Mouse (Mus musculus): ENCODE results near the gene Olfr1392. TPM values are rescaled to one million over a fixed set of nuclear protein-coding genes. Genes with fewer than 3 reads are reported as not detected.
"Not testable (repeated sequence)": the region's sequence is repeated elsewhere in the genome, so short reads cannot be mapped to it uniquely, and the experiment has no call there.

Olfr1392 gene
- polyA plus RNA-seq (2015; fragmentation: Nextera tagmentation; extraction: Ambion mirVana): not detected in 2 replicates

GRCm38 (mm10) chr11:49284982-49285381 lies at the start of gene Olfr1392:
Gene Olfr1392 (plus strand): TSS chr11:49285282.
- H3K4me3 ChIP-seq (replicated peaks); H3K9me3 ChIP-seq; H3K4me2 ChIP-seq (replicated peaks); H3K4me1 ChIP-seq (replicated peaks); H3K27ac ChIP-seq; H3K36me3 ChIP-seq; H3K27me3 ChIP-seq; H3K9ac ChIP-seq (replicated peaks); ATAC-seq: not testable (repeated sequence)
- 47% methylated on average over 1 of the region's 1 CpGs for WGBS

GRCm38 (mm10) chr11:49235459-49236207 lies 49.4 kb upstream of the Olfr1392 start:
- H3K4me1 ChIP-seq (replicated peaks): no peaks in the 10 kb centered on the region
- H3K27me3 ChIP-seq: no peaks in the 10 kb centered on the region
- no peaks in the 10 kb centered on the region for H3K9me3 ChIP-seq
- H3K4me3 ChIP-seq (replicated peaks): no peak overlapping the region
- no peak overlapping the region for H3K27ac ChIP-seq
- no peak overlapping the region for H3K9ac ChIP-seq (replicated peaks)
- ATAC-seq: no peak
- no peaks in the 10 kb centered on the region for H3K36me3 ChIP-seq
- no peak overlapping the region for H3K4me2 ChIP-seq (replicated peaks)
- WGBS: 66% methylated on average over 3 of the region's 3 CpGs

- 82% methylated on average over 1 of the region's 1 CpGs for WGBS
Measured at GRCm38 (mm10) chr11:49236891-49237290, 48.2 kb upstream of the Olfr1392 start.

GRCm38 (mm10) chr11:49237532-49237931 lies 47.5 kb upstream of the Olfr1392 start:
- Histone ChIP-seq H3K9me3 (no peaks in the 10 kb centered on the region), H3K4me1 (replicated peaks) (no peaks in the 10 kb centered on the region), H3K9ac (replicated peaks) (no peak overlapping the region), H3K4me2 (replicated peaks) (no peak overlapping the region), H3K4me3 (replicated peaks) (no peak overlapping the region), H3K36me3 (no peaks in the 10 kb centered on the region), H3K27me3 (no peaks in the 10 kb centered on the region), H3K27ac (no peak overlapping the region)
- 82% methylated on average over 2 of the region's 2 CpGs for WGBS
- no peak for ATAC-seq

More at GRCm38 (mm10) chr11:49236891-49237290, 48.2 kb upstream of the Olfr1392 start:
- H3K27ac ChIP-seq: no peak overlapping the region
- H3K4me3 ChIP-seq (replicated peaks): no peak overlapping the region
- H3K27me3 ChIP-seq: no peaks in the 10 kb centered on the region
- H3K9me3 ChIP-seq: no peaks in the 10 kb centered on the region
- no peak overlapping the region for H3K4me2 ChIP-seq (replicated peaks)
- H3K9ac ChIP-seq (replicated peaks): no peak overlapping the region
- H3K36me3 ChIP-seq: no peaks in the 10 kb centered on the region
- no peaks in the 10 kb centered on the region for H3K4me1 ChIP-seq (replicated peaks)
- ATAC-seq: no peak

- H3K4me2 ChIP-seq (replicated peaks): no peak overlapping the region
- no peak overlapping the region for H3K4me3 ChIP-seq (replicated peaks)
- H3K9ac ChIP-seq (replicated peaks): no peak overlapping the region
- no peak for ATAC-seq
- H3K36me3 ChIP-seq: no peaks in the 10 kb centered on the region
- H3K9me3 ChIP-seq: no peaks in the 10 kb centered on the region
- no peak overlapping the region for H3K27ac ChIP-seq
- no peaks in the 10 kb centered on the region for H3K27me3 ChIP-seq
- H3K4me1 ChIP-seq (replicated peaks): peaks cover 16% of the 10 kb centered on the region
- 94% methylated on average over 1 of the region's 1 CpGs for WGBS
Measured at GRCm38 (mm10) chr11:49240310-49240709, 44.8 kb upstream of the Olfr1392 start.

- Histone ChIP-seq H3K27me3 (no peaks in the 10 kb centered on the region), H3K4me3 (replicated peaks) (no peak overlapping the region), H3K36me3 (no peaks in the 10 kb centered on the region), H3K9ac (replicated peaks) (no peak overlapping the region), H3K9me3 (no peaks in the 10 kb centered on the region), H3K4me1 (replicated peaks) (peaks cover 21% of the 10 kb centered on the region), H3K4me2 (replicated peaks) (no peak overlapping the region), H3K27ac (no peak overlapping the region)
- ATAC-seq: no peak
- WGBS: 86% methylated on average over 4 of the region's 4 CpGs
Measured at GRCm38 (mm10) chr11:49240874-49241273, 44.2 kb upstream of the Olfr1392 start.

- Histone ChIP-seq H3K4me3 (replicated peaks) (no peak overlapping the region), H3K27me3 (no peaks in the 10 kb centered on the region), H3K36me3 (no peaks in the 10 kb centered on the region), H3K4me1 (replicated peaks) (peaks cover 27% of the 10 kb centered on the region), H3K9me3 (no peaks in the 10 kb centered on the region), H3K9ac (replicated peaks) (no peak overlapping the region), H3K27ac (no peak overlapping the region), H3K4me2 (replicated peaks) (no peak overlapping the region)
- no peak for ATAC-seq
- WGBS: 56% methylated on average over 1 of the region's 1 CpGs
Measured at GRCm38 (mm10) chr11:49241471-49241870, 43.6 kb upstream of the Olfr1392 start.

- peak overlapping the region; percentile 81 for H3K9ac ChIP-seq (replicated peaks)
- peak overlapping the region; percentile 93 for H3K27ac ChIP-seq
- peaks cover 38% of the 10 kb centered on the region for H3K4me1 ChIP-seq (replicated peaks)
- peak overlapping the region; percentile 65 for H3K4me2 ChIP-seq (replicated peaks)
- 21% methylated on average over 11 of the region's 11 CpGs for WGBS
- H3K9me3 ChIP-seq: no peaks in the 10 kb centered on the region
- ATAC-seq: no peak; the same call in 1 of the 2 replicates
- H3K4me3 ChIP-seq (replicated peaks): peak overlapping the region; percentile 67
- no peaks in the 10 kb centered on the region for H3K27me3 ChIP-seq
- H3K36me3 ChIP-seq: no peaks in the 10 kb centered on the region
Measured at GRCm38 (mm10) chr11:49242944-49243626, 42.0 kb upstream of the Olfr1392 start.

- under 1% methylated on average over 56 of the region's 60 CpGs for WGBS
- Histone ChIP-seq H3K27me3 (no peaks in the 10 kb centered on the region), H3K4me2 (replicated peaks) (peak within 1 kb of the TSS; percentile 65), H3K4me1 (replicated peaks) (peaks cover 42% of the 10 kb centered on the region), H3K36me3 (no peaks in the 10 kb centered on the region), H3K27ac (peak within 1 kb of the TSS; percentile 93), H3K4me3 (replicated peaks) (peak within 1 kb of the TSS; percentile 67), H3K9me3 (no peaks in the 10 kb centered on the region), H3K9ac (replicated peaks) (peak within 1 kb of the TSS; percentile 81)
- ATAC-seq: peak; percentile 98
Measured at GRCm38 (mm10) chr11:49243727-49244594, 41.1 kb upstream of the Olfr1392 start, which contains the start of gene Mgat1. Gene Mgat1 (plus strand): TSS chr11:49244191.

GRCm38 (mm10) chr11:49244595-49244930 lies 40.5 kb upstream of the Olfr1392 start:
- peak; percentile 3; the same call in 1 of the 2 replicates for ATAC-seq
- Histone ChIP-seq H3K4me1 (replicated peaks) (peaks cover 48% of the 10 kb centered on the region), H3K9ac (replicated peaks) (peak overlapping the region; percentile 81), H3K27me3 (no peaks in the 10 kb centered on the region), H3K4me2 (replicated peaks) (peak overlapping the region; percentile 65), H3K36me3 (no peaks in the 10 kb centered on the region), H3K9me3 (no peaks in the 10 kb centered on the region), H3K4me3 (replicated peaks) (peak overlapping the region; percentile 67), H3K27ac (peak overlapping the region; percentile 93)
- under 1% methylated on average over 4 of the region's 4 CpGs for WGBS

- WGBS: 14% methylated on average over 7 of the region's 7 CpGs
- ATAC-seq: no peak
- Histone ChIP-seq H3K27ac (no peak overlapping the region), H3K4me3 (replicated peaks) (peak overlapping the region; percentile 67), H3K36me3 (no peaks in the 10 kb centered on the region), H3K9ac (replicated peaks) (peak overlapping the region; percentile 81), H3K4me2 (replicated peaks) (peak overlapping the region; percentile 65), H3K4me1 (replicated peaks) (peaks cover 55% of the 10 kb centered on the region), H3K9me3 (no peaks in the 10 kb centered on the region), H3K27me3 (no peaks in the 10 kb centered on the region)
Measured at GRCm38 (mm10) chr11:49245176-49245575, 39.9 kb upstream of the Olfr1392 start.

Measured in midbrain, embryonic 13.5 days (tissue).